Mouse (Mus musculus): Measurements from ENCODE around the gene Nodal. TPM values are rescaled to one million over a fixed set of nuclear protein-coding genes. Genes with fewer than 3 reads are reported as not detected.

Nodal gene
- total RNA-seq (2021), result not detected in 2 replicates
- long read RNA-seq, result 0 reads

- no peak for DNase-seq
Observed at GRCm38 (mm10) chr10:61417672-61418071, at the start of gene Nodal. Nodal (plus strand) TSS chr10:61417972.

GRCm38 (mm10) chr10:61369755-61370154 is 48.0 kb upstream of the Nodal start:
- no peak for DNase-seq

DNA sequence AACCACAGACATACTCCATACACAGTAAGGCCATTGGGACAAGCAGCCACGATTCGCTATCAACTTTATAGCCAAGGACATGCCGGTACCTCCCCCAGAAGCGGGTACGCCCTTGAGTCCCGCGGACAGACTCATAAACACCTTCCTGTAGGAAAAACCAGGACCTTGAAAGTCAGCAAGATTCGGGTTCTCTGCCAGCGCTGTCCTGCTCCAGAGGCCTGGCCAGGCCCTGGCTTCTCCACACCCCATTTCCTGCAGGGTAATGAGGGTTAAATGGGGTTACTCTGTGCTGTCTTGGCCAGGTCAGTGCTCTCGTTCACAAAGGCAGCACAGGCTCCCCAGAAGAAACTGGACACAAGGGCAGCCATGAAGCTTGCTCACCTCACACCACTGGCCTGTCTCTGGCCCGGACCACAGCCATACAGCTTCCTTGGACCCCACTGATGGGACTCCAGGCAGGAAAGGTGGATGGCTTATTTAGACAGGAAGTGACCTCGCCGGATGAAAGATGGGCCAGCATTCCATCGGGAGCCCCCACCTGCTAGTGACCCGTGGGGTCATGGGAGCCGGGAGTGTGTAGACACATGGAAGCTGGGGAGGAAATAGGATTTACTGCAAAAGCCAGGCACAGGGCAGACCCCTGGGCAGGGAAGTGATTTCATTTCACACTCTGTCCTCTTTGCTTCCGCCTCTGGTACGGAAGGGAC is 47.3 kb upstream of the Nodal start:
- DNase-seq, result peak; percentile 41

DNA sequence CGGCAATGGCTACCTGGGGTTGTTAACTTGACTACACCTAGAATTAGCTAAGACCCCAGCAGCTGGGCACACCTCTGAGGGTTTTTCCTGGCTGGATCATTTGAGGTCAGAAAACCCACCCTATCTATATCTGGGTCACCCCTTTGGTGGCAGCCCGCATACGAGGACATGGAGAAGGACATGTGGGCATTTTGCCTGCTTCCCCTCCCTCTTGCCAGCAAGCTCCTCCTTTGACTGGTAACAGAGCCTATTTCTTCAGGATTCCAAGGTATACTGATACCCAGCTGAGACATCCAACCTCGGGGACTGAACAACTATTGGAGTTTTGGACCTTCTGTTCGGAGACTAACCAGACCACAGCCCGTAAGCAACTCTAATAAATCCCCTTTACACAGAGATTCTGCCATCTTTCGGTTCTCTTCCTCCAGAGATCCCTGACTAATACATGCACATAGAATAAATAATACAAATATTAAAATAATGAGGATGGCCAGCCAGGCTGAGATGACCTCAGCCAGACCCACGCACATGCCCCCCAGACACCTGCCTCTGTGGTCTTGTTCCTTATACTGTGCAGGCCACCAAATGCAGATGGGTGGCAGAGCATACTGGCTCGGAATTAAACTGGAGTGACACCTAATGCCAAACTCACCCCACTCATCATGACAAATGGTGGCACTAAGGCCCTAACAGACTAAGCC is 45.7 kb upstream of the Nodal start:
- DNase-seq, result no peak

GRCm38 (mm10) chr10:61372585-61372923 is 45.2 kb upstream of the Nodal start:
- DNase-seq, result no peak

- peak; percentile 56 for DNase-seq
Observed at GRCm38 (mm10) chr10:61374076-61374475, 43.7 kb upstream of the Nodal start.

GRCm38 (mm10) chr10:61374771-61375481 is 42.8 kb upstream of the Nodal start:
- no peak for DNase-seq

DNA sequence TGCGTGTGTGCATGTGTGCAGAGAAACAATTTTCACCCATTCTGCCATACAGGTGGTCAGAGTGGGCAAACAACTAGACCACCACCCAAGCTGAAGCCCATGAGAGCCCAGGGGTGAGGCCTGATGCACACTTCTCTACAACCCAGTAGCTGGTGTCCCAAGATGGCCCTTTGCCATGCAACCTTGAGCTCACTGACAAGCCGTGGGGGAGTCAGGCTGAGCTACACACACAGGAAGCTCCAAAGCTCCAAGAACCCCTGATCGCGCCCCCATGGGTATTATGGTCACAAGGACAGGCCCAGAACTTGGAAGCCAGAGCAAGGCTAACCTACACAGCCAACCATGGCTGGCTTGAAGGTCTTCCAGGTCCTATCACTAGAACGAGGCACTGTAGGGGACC is 39.7 kb upstream of the Nodal start:
- no peak for DNase-seq

GRCm38 (mm10) chr10:61378698-61379097 is 39.1 kb upstream of the Nodal start:
- no peak for DNase-seq

DNA sequence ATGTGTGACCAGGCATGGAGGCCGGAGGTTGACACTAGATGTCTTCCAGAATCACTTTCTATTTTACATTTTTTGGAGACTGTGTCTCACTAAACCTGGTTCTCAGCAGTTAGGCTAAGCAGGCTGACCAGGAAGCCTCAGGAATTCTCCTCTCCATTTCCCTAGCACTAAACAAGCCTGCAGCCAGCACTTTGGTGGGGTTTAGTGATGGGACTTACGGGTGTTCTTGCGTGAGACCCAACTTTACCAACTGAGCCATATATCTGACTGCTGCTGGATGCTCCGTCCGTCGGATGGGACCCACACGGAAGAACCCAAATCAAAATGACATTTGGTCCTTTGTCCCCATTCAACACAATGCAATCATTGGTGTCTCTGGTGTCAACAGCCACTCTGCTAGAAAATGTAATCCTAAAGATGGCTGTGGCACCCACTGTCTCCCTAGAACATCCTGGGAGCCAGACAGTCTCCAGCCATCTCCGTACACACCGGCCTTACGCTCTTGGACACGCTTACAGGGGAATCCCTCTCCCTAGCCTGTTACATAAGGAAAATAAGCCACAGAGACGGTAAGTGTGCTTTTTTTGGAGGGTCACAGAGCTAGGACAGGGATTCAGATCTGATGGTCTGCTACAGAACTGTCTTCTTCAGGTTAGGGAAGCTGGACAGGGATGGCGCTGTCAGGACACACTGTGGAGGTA is 38.3 kb upstream of the Nodal start:
- no peak for DNase-seq

DNA sequence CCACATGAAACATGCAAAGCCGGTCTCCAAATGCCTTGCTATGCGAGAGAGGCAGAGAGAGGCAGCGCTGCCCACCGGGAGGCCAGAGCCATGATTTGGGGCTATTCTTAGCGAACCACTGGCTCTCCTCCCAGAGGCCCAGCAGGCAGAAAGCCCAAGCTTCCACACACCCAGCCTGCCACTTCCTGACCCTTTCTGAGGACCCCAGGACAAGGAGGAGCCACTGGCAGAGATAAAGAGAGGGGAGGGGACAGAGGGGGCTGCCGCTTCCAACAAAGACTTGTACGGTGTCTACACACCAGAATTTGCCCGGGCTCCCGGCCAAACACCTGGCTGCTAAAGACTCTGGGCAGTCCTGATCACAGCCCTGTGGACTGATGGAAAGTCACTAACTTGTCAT is 37.6 kb upstream of the Nodal start:
- DNase-seq, result peak; percentile 40

DNA sequence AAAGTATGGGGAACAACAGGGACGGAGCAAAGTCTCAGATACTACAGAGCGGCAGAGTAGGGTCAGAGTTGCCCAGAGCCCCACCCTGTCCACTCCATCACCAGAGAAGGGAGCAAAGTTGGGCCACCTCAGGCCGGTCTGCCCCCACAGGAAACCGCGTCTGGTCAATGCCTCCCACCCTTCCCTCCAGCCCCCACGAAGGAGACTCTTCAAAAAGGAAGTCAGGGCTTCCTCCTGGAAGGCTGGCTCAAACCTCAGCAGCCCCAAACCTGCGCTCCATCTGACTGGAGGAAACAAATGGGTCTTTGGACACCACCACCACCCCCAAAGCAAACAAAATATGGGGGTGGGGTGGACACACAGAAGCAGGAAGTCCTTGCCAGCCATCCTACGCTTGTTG is 35.9 kb upstream of the Nodal start:
- DNase-seq, result no peak

- no peak for DNase-seq
Observed at GRCm38 (mm10) chr10:61382281-61382731, 35.5 kb upstream of the Nodal start.

GRCm38 (mm10) chr10:61383021-61383714 is 34.6 kb upstream of the Nodal start, which contains the start of gene Pald1:
Pald1 (minus strand) TSS chr10:61383530.
- DNase-seq, result peak; percentile 85

GRCm38 (mm10) chr10:61383715-61384047 is 34.1 kb upstream of the Nodal start:
- no peak for DNase-seq

- DNase-seq, result no peak
Observed at GRCm38 (mm10) chr10:61385174-61385573, 32.6 kb upstream of the Nodal start.

GRCm38 (mm10) chr10:61386284-61386683 is 31.5 kb upstream of the Nodal start:
- DNase-seq, result no peak

DNA sequence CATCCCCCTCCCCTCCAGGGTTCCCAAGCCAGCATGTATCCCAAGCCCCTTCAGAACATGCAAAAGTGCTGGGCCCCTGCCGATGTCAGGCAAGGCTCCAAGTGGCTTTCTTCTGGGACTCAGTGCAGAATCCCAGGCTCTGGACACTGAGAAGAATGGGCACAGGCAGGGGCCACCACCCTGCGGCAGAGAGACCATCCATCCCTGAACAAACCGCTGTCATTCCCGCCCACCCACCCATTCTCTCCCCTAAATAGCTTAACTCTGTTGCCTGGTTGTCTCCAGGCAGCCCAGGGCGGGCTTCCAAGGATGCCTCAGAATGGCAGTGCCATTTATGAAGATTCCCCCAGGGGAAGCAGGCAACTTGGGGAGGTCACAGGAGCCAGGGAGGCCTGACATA is 28.8 kb upstream of the Nodal start:
- DNase-seq, result no peak

- no peak for DNase-seq
Observed at GRCm38 (mm10) chr10:61390148-61390547, 27.6 kb upstream of the Nodal start.

DNA sequence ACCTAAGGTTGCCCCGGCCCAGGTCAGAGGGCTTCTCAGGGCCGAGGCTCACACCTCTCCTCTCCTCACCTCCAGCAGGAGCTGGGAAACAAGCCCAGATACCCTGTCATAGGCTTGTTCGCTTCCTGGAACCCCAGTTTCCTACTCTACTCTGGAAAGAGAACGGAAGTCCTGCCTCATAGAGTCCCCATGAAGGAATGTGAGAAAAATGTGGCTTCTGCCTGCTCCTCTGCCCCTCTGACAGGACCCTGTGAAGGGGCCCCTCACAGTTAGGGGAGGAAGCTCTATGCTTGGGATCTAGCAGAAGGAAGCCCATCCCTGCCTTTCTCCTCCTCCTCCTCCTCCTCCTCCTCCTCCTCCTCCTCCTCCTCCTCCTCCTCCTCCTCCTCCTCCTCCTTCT is 25.2 kb upstream of the Nodal start:
- DNase-seq, result no peak

DNA sequence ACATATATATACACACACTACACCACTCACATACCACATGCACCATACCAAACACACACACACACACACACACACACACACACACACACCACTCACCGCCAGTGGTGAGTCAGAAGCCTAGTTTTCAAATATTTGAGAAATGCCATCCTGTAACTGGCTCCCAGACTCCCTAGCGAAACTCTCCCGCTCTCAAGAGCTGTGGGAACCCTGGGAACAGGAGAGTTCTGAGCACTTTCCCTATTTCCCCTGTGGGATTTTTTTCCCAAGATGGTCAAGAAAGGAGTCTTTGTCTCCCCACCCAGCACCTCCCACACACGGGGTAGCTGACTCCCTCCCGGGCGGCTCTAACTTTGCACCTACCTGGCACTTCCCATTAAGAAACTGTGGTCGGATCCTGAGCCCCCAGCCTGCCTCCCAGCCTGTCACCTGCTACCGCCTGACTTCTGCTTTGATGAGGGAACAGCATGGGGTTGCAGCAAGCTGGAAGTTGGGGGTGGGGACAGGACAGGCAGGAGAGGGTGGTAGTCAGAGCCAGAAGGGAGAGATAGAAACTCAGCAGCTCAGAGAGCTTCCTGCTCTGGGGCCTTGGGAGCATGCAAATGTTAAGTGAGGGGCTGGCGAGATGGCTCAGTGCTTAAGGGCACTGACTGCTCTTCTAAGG is 23.2 kb upstream of the Nodal start:
- DNase-seq, result no peak

GRCm38 (mm10) chr10:61398125-61398524 is 19.6 kb upstream of the Nodal start:
- no peak for DNase-seq
